In genomic region chr19:42011123-42011522, GRCm38 (mm10) we compare ENCODE assay signal across 23 mouse cellular contexts. TPM values are rescaled to one million over a fixed set of nuclear protein-coding genes. Genes with fewer than 3 reads are reported as not detected.
DNase-seq lines count a peak whose midpoint lies in the region; ATAC-seq and TF ChIP-seq lines count a peak whose summit lies in the region.
"Had no signal": no experiment of that assay in that cellular context is flagged by ENCODE, and none has a peak within 500 bp of the region (broad histone marks: within the 10 kb centered on the region; RNA-seq: fewer than 3 reads in every experiment).

No protein-coding gene starts in this region.

- TF ChIP-seq EP300 in stomach, postnatal 0 days (optimal IDR thresholded peaks at IDR 0.05), result no peak

- TF ChIP-seq CTCF in stomach, postnatal 0 days (IDR thresholded peaks at IDR 0.05; ENCODE audit: low read depth), result no peak

- DNase-seq in embryonic facial prominence, embryonic 14.5 days (ENCODE audit: low spot score), result no peak
- DNase-seq in embryonic facial prominence, embryonic 10.5 days (ENCODE audit: low spot score), result no peak
- peak; percentile 14 for DNase-seq in midbrain, embryonic 11.5 days (ENCODE audit: low spot score, missing footprints)
- no peak for DNase-seq in midbrain, embryonic 10.5 days (ENCODE audit: low spot score)
- DNase-seq in stomach, postnatal 0 days (ENCODE audit: low spot score), result no peak
- no peak for DNase-seq in lung, adult 18-20 months
- DNase-seq: B cell, adult 2 months; cerebellum, adult 2 months; cerebellum, postnatal 10 days; forebrain, postnatal 0 days; gastrocnemius, postnatal 25 days; heart, adult 18-20 months; heart, postnatal 36 days had no signal

- peak; percentile 28; the same call in 1 of the 2 replicates for ATAC-seq in embryonic facial prominence, embryonic 14.5 days (ENCODE audit: low read depth)
- no peak for ATAC-seq in hindbrain, embryonic 13.5 days (ENCODE audit: low FRiP score)
- ATAC-seq in hindbrain, embryonic 16.5 days, result no peak
- no peak for ATAC-seq in midbrain, embryonic 11.5 days (ENCODE audit: low FRiP score)
- 0 out of 2 replicates have a peak, but pooled peaks have one; percentile 41 for ATAC-seq in stomach, postnatal 0 days (ENCODE audit: low FRiP score, low TSS enrichment)
- ATAC-seq: CD4-positive, CD25-positive, alpha-beta regulatory T cell, adult 4 months; forebrain, embryonic 13.5 days had no signal

- WGBS in embryonic facial prominence, embryonic 14.5 days, result 72% methylated on average over 7 of the region's 7 CpGs
- 80% methylated on average over 7 of the region's 7 CpGs for WGBS in embryonic facial prominence, embryonic 10.5 days
- WGBS in hindbrain, embryonic 13.5 days, result 88% methylated on average over 7 of the region's 7 CpGs
- 80% methylated on average over 7 of the region's 7 CpGs for WGBS in hindbrain, embryonic 16.5 days
- WGBS in midbrain, embryonic 11.5 days, result 81% methylated on average over 7 of the region's 7 CpGs
- 80% methylated on average over 7 of the region's 7 CpGs for WGBS in midbrain, embryonic 10.5 days
- 76% methylated on average over 7 of the region's 7 CpGs for WGBS in stomach, postnatal 0 days

- no peak overlapping the region for H3K4me3 ChIP-seq in embryonic facial prominence, embryonic 14.5 days (ENCODE audit: low read depth, low read length)
- H3K4me3 ChIP-seq in embryonic facial prominence, embryonic 10.5 days, result no peak overlapping the region
- H3K4me3 ChIP-seq in hindbrain, embryonic 13.5 days, result no peak overlapping the region
- no peak overlapping the region for H3K4me3 ChIP-seq in hindbrain, embryonic 16.5 days (ENCODE audit: low read length)
- no peak overlapping the region for H3K4me3 ChIP-seq in midbrain, embryonic 11.5 days (ENCODE audit: low read depth, low read length)
- H3K4me3 ChIP-seq in midbrain, embryonic 10.5 days, result no peak overlapping the region
- no peak overlapping the region for H3K4me3 ChIP-seq in stomach, postnatal 0 days (ENCODE audit: low read depth, low read length)
- H3K4me3 ChIP-seq: forebrain, embryonic 13.5 days; heart, embryonic 12.5 days had no signal

- H3K4me1 ChIP-seq in embryonic facial prominence, embryonic 14.5 days (ENCODE audit: control insufficient read depth, insufficient read depth, low read length), result peaks cover 21% of the 10 kb centered on the region
- H3K4me1 ChIP-seq in embryonic facial prominence, embryonic 10.5 days, result peaks cover 55% of the 10 kb centered on the region
- H3K4me1 ChIP-seq in hindbrain, embryonic 13.5 days (replicated peaks), result peaks cover 9% of the 10 kb centered on the region
- H3K4me1 ChIP-seq in hindbrain, embryonic 16.5 days (ENCODE audit: control insufficient read depth, insufficient read depth, low read depth, low read length), result no peaks in the 10 kb centered on the region
- no peaks in the 10 kb centered on the region for H3K4me1 ChIP-seq in midbrain, embryonic 11.5 days (ENCODE audit: control insufficient read depth, insufficient read depth, low read length)
- peaks cover 22% of the 10 kb centered on the region for H3K4me1 ChIP-seq in midbrain, embryonic 10.5 days
- H3K4me1 ChIP-seq in stomach, postnatal 0 days (replicated peaks; ENCODE audit: control insufficient read depth, insufficient read depth), result no peaks in the 10 kb centered on the region
- H3K4me1 ChIP-seq: forebrain, embryonic 13.5 days had no signal

- no peak overlapping the region for H3K4me2 ChIP-seq in embryonic facial prominence, embryonic 14.5 days (ENCODE audit: low read depth, low read length)
- no peak overlapping the region for H3K4me2 ChIP-seq in hindbrain, embryonic 13.5 days
- no peak overlapping the region for H3K4me2 ChIP-seq in hindbrain, embryonic 16.5 days (ENCODE audit: low read length)
- H3K4me2 ChIP-seq in midbrain, embryonic 11.5 days, result no peak overlapping the region
- no peak overlapping the region for H3K4me2 ChIP-seq in stomach, postnatal 0 days (replicated peaks; ENCODE audit: low read depth)
- H3K4me2 ChIP-seq: forebrain, embryonic 13.5 days; heart, embryonic 12.5 days had no signal

- H3K27ac ChIP-seq in embryonic facial prominence, embryonic 14.5 days (replicated peaks; ENCODE audit: low read depth, low read length), result no peak overlapping the region
- H3K27ac ChIP-seq in embryonic facial prominence, embryonic 10.5 days (replicated peaks), result no peak overlapping the region; the same call in 1 of the 2 replicates
- no peak overlapping the region for H3K27ac ChIP-seq in hindbrain, embryonic 13.5 days
- H3K27ac ChIP-seq in hindbrain, embryonic 16.5 days (ENCODE audit: low read depth, low read length), result no peak overlapping the region
- H3K27ac ChIP-seq in midbrain, embryonic 11.5 days (ENCODE audit: low read depth, low read length), result no peak overlapping the region
- H3K27ac ChIP-seq in midbrain, embryonic 10.5 days (replicated peaks), result no peak overlapping the region
- H3K27ac ChIP-seq in stomach, postnatal 0 days (replicated peaks), result 0 out of 2 replicates have a peak overlapping the region, but pooled peaks have one; percentile 25
- H3K27ac ChIP-seq: forebrain, embryonic 13.5 days had no signal

- no peak overlapping the region for H3K9ac ChIP-seq in embryonic facial prominence, embryonic 14.5 days (ENCODE audit: low read depth, low read length)
- H3K9ac ChIP-seq in hindbrain, embryonic 13.5 days, result 0 out of 2 replicates have a peak overlapping the region, but pooled peaks have one; percentile 2
- no peak overlapping the region for H3K9ac ChIP-seq in hindbrain, embryonic 16.5 days (ENCODE audit: low read depth, low read length)
- H3K9ac ChIP-seq in midbrain, embryonic 11.5 days (ENCODE audit: low read length), result no peak overlapping the region
- H3K9ac ChIP-seq in stomach, postnatal 0 days (ENCODE audit: low read length), result no peak overlapping the region
- H3K9ac ChIP-seq: forebrain, embryonic 13.5 days; forebrain, postnatal 0 days; heart, embryonic 12.5 days had no signal

- no peaks in the 10 kb centered on the region for H3K27me3 ChIP-seq in embryonic facial prominence, embryonic 14.5 days (replicated peaks; ENCODE audit: control insufficient read depth, insufficient read depth, low read length)
- H3K27me3 ChIP-seq in embryonic facial prominence, embryonic 10.5 days (replicated peaks; ENCODE audit: low read depth, poor library complexity, severe bottlenecking), result no peaks in the 10 kb centered on the region
- no peaks in the 10 kb centered on the region for H3K27me3 ChIP-seq in hindbrain, embryonic 13.5 days
- H3K27me3 ChIP-seq in hindbrain, embryonic 16.5 days (replicated peaks; ENCODE audit: control insufficient read depth, insufficient read depth, low read length), result no peaks in the 10 kb centered on the region
- H3K27me3 ChIP-seq in midbrain, embryonic 11.5 days (ENCODE audit: control insufficient read depth, insufficient read depth, low read length), result no peaks in the 10 kb centered on the region
- H3K27me3 ChIP-seq in midbrain, embryonic 10.5 days (ENCODE audit: low read depth, poor library complexity, severe bottlenecking), result no peaks in the 10 kb centered on the region
- H3K27me3 ChIP-seq in stomach, postnatal 0 days (ENCODE audit: control insufficient read depth, insufficient read depth, low read length), result no peaks in the 10 kb centered on the region
- H3K27me3 ChIP-seq: forebrain, embryonic 13.5 days; heart, embryonic 12.5 days had no signal

- no peaks in the 10 kb centered on the region for H3K36me3 ChIP-seq in embryonic facial prominence, embryonic 14.5 days (ENCODE audit: control insufficient read depth, insufficient read depth, low read length)
- H3K36me3 ChIP-seq in embryonic facial prominence, embryonic 10.5 days (replicated peaks), result peaks cover 6% of the 10 kb centered on the region
- no peaks in the 10 kb centered on the region for H3K36me3 ChIP-seq in hindbrain, embryonic 13.5 days
- no peaks in the 10 kb centered on the region for H3K36me3 ChIP-seq in hindbrain, embryonic 16.5 days (ENCODE audit: control insufficient read depth, insufficient read depth, low read length)
- no peaks in the 10 kb centered on the region for H3K36me3 ChIP-seq in midbrain, embryonic 11.5 days (ENCODE audit: control insufficient read depth, insufficient read depth, low read length)
- H3K36me3 ChIP-seq in midbrain, embryonic 10.5 days, result no peaks in the 10 kb centered on the region
- H3K36me3 ChIP-seq in stomach, postnatal 0 days (ENCODE audit: control insufficient read depth, insufficient read depth, low read length), result no peaks in the 10 kb centered on the region
- H3K36me3 ChIP-seq: G1E had no signal

- no peaks in the 10 kb centered on the region for H3K9me3 ChIP-seq in embryonic facial prominence, embryonic 14.5 days (ENCODE audit: control insufficient read depth, low read length)
- no peaks in the 10 kb centered on the region for H3K9me3 ChIP-seq in embryonic facial prominence, embryonic 10.5 days
- H3K9me3 ChIP-seq in hindbrain, embryonic 13.5 days, result no peaks in the 10 kb centered on the region
- no peaks in the 10 kb centered on the region for H3K9me3 ChIP-seq in hindbrain, embryonic 16.5 days (ENCODE audit: control insufficient read depth, low read length)
- H3K9me3 ChIP-seq in midbrain, embryonic 11.5 days (ENCODE audit: control insufficient read depth, low read length), result no peaks in the 10 kb centered on the region
- H3K9me3 ChIP-seq in midbrain, embryonic 10.5 days (replicated peaks), result no peaks in the 10 kb centered on the region
- H3K9me3 ChIP-seq in stomach, postnatal 0 days (ENCODE audit: control insufficient read depth, low read length), result no peaks in the 10 kb centered on the region
- H3K9me3 ChIP-seq: forebrain, embryonic 13.5 days; G1E; heart, embryonic 12.5 days had no signal

RNA-seq across cellular contexts. Expression of gene Ankrd2, which starts 24.7 kb away (rescaled TPM):
- 6.6 and 7.8 TPM in 2 replicates for polyA plus RNA-seq in embryonic facial prominence, embryonic 14.5 days (2014; fragmentation: Nextera tagmentation; extraction: Ambion mirVana)
- polyA plus RNA-seq in embryonic facial prominence, embryonic 10.5 days (2016; fragmentation: Nextera tagmentation; extraction: Ambion mirVana), result 0.22 TPM in 1 of 2 replicates, not detected in the other
- 0.35 and 0.53 TPM in 2 replicates for polyA plus RNA-seq in hindbrain, embryonic 13.5 days (2015; fragmentation: Nextera tagmentation; extraction: Ambion mirVana)
- polyA plus RNA-seq in hindbrain, embryonic 16.5 days (2015; fragmentation: Nextera tagmentation; extraction: Ambion mirVana), result 1.1 and 1.5 TPM in 2 replicates
- not detected in 2 replicates for polyA plus RNA-seq in midbrain, embryonic 11.5 days (2014; fragmentation: Nextera tagmentation; extraction: Ambion mirVana)
- 0.17 and 0.29 TPM in 2 replicates for polyA plus RNA-seq in midbrain, embryonic 10.5 days (2016; fragmentation: Nextera tagmentation; extraction: Ambion mirVana)
- polyA plus RNA-seq in stomach, postnatal 0 days (2015; fragmentation: Nextera tagmentation; extraction: Ambion mirVana), result 0.11 and 0.12 TPM in 2 replicates
- polyA plus RNA-seq: CD4-positive, CD25-positive, alpha-beta regulatory T cell, adult 4 months; embryonic facial prominence, embryonic 11.5 days; G1E; heart, embryonic 12.5 days; heart, embryonic 16.5 days; hindbrain, embryonic 11.5 days had no signal

RNA-seq across cellular contexts. Expression of gene Ubtd1, which starts 29.6 kb away (rescaled TPM):
- polyA plus RNA-seq in embryonic facial prominence, embryonic 14.5 days (2014; fragmentation: Nextera tagmentation; extraction: Ambion mirVana), result 18.7 and 20.8 TPM in 2 replicates
- 13.2 and 13.5 TPM in 2 replicates for polyA plus RNA-seq in embryonic facial prominence, embryonic 10.5 days (2016; fragmentation: Nextera tagmentation; extraction: Ambion mirVana)
- polyA plus RNA-seq in hindbrain, embryonic 13.5 days (2015; fragmentation: Nextera tagmentation; extraction: Ambion mirVana), result 10.8 and 11.4 TPM in 2 replicates
- 13.4 and 15.2 TPM in 2 replicates for polyA plus RNA-seq in hindbrain, embryonic 16.5 days (2015; fragmentation: Nextera tagmentation; extraction: Ambion mirVana)
- polyA plus RNA-seq in midbrain, embryonic 11.5 days (2014; fragmentation: Nextera tagmentation; extraction: Ambion mirVana), result 6.9 and 7.0 TPM in 2 replicates
- polyA plus RNA-seq in midbrain, embryonic 10.5 days (2016; fragmentation: Nextera tagmentation; extraction: Ambion mirVana), result 9.5 and 10.2 TPM in 2 replicates
- 21.3 and 23.5 TPM in 2 replicates for polyA plus RNA-seq in stomach, postnatal 0 days (2015; fragmentation: Nextera tagmentation; extraction: Ambion mirVana)

RNA-seq across cellular contexts. Expression of gene Mms19, which starts 30.2 kb away (rescaled TPM):
- polyA plus RNA-seq in embryonic facial prominence, embryonic 14.5 days (2014; fragmentation: Nextera tagmentation; extraction: Ambion mirVana), result 27.5 and 35.2 TPM in 2 replicates
- polyA plus RNA-seq in embryonic facial prominence, embryonic 10.5 days (2016; fragmentation: Nextera tagmentation; extraction: Ambion mirVana), result 43.1 and 45.0 TPM in 2 replicates
- polyA plus RNA-seq in hindbrain, embryonic 13.5 days (2015; fragmentation: Nextera tagmentation; extraction: Ambion mirVana), result 36.5 and 39.7 TPM in 2 replicates
- polyA plus RNA-seq in hindbrain, embryonic 16.5 days (2015; fragmentation: Nextera tagmentation; extraction: Ambion mirVana), result 30.0 and 31.3 TPM in 2 replicates
- 27.0 and 33.4 TPM in 2 replicates for polyA plus RNA-seq in midbrain, embryonic 11.5 days (2014; fragmentation: Nextera tagmentation; extraction: Ambion mirVana)
- polyA plus RNA-seq in midbrain, embryonic 10.5 days (2016; fragmentation: Nextera tagmentation; extraction: Ambion mirVana), result 34.8 and 39.4 TPM in 2 replicates
- 10.2 and 11.7 TPM in 2 replicates for polyA plus RNA-seq in stomach, postnatal 0 days (2015; fragmentation: Nextera tagmentation; extraction: Ambion mirVana)

RNA-seq across cellular contexts. Expression of gene Hoga1, which starts 34.3 kb away (rescaled TPM):
- 1.0 and 1.9 TPM in 2 replicates for polyA plus RNA-seq in embryonic facial prominence, embryonic 14.5 days (2014; fragmentation: Nextera tagmentation; extraction: Ambion mirVana)
- polyA plus RNA-seq in embryonic facial prominence, embryonic 10.5 days (2016; fragmentation: Nextera tagmentation; extraction: Ambion mirVana), result 1.1 and 1.3 TPM in 2 replicates
- polyA plus RNA-seq in hindbrain, embryonic 13.5 days (2015; fragmentation: Nextera tagmentation; extraction: Ambion mirVana), result 1.3 and 1.7 TPM in 2 replicates
- polyA plus RNA-seq in hindbrain, embryonic 16.5 days (2015; fragmentation: Nextera tagmentation; extraction: Ambion mirVana), result 2.0 and 2.4 TPM in 2 replicates
- 0.80 and 1.2 TPM in 2 replicates for polyA plus RNA-seq in midbrain, embryonic 11.5 days (2014; fragmentation: Nextera tagmentation; extraction: Ambion mirVana)
- polyA plus RNA-seq in midbrain, embryonic 10.5 days (2016; fragmentation: Nextera tagmentation; extraction: Ambion mirVana), result 1.1 and 1.8 TPM in 2 replicates
- 1.6 and 1.8 TPM in 2 replicates for polyA plus RNA-seq in stomach, postnatal 0 days (2015; fragmentation: Nextera tagmentation; extraction: Ambion mirVana)
- polyA plus RNA-seq: CD4-positive, CD25-positive, alpha-beta regulatory T cell, adult 4 months; G1E had no signal

RNA-seq across cellular contexts. Expression of gene 4933411K16Rik, which starts 40.9 kb away (rescaled TPM):
- polyA plus RNA-seq in embryonic facial prominence, embryonic 14.5 days (2014; fragmentation: Nextera tagmentation; extraction: Ambion mirVana), result 0.25 TPM in 1 of 2 replicates, not detected in the other
- 0.17 TPM in 1 of 2 replicates, not detected in the other for polyA plus RNA-seq in embryonic facial prominence, embryonic 10.5 days (2016; fragmentation: Nextera tagmentation; extraction: Ambion mirVana)
- not detected in 2 replicates for polyA plus RNA-seq in hindbrain, embryonic 13.5 days (2015; fragmentation: Nextera tagmentation; extraction: Ambion mirVana)
- polyA plus RNA-seq in hindbrain, embryonic 16.5 days (2015; fragmentation: Nextera tagmentation; extraction: Ambion mirVana), result not detected in 2 replicates
- polyA plus RNA-seq in midbrain, embryonic 11.5 days (2014; fragmentation: Nextera tagmentation; extraction: Ambion mirVana), result 0.10 TPM in 1 of 2 replicates, not detected in the other
- polyA plus RNA-seq in midbrain, embryonic 10.5 days (2016; fragmentation: Nextera tagmentation; extraction: Ambion mirVana), result 0.09 TPM in 1 of 2 replicates, not detected in the other
- polyA plus RNA-seq in stomach, postnatal 0 days (2015; fragmentation: Nextera tagmentation; extraction: Ambion mirVana), result not detected in 2 replicates
- polyA plus RNA-seq: CD4-positive, CD25-positive, alpha-beta regulatory T cell, adult 4 months; embryonic facial prominence, embryonic 11.5 days; forebrain, embryonic 13.5 days; forebrain, postnatal 0 days; G1E; heart, embryonic 12.5 days; heart, embryonic 16.5 days; hindbrain, embryonic 11.5 days; hindbrain, postnatal 0 days had no signal

Comparison
In these comparisons a context has a peak if more than half of its experiments do, and no peak if none do; other contexts are left out.
1. ATAC-seq: peak in embryonic facial prominence, embryonic 14.5 days (single experiment) and stomach, postnatal 0 days (single experiment); none in hindbrain, embryonic 13.5 days (single experiment), hindbrain, embryonic 16.5 days (single experiment) and midbrain, embryonic 11.5 days (single experiment).